Mouse (Mus musculus) granulocyte monocyte progenitor cell, adult 5-6 weeks (primary cell): ENCODE data around the gene Lefty1. TPM values are rescaled to one million over a fixed set of nuclear protein-coding genes. Genes with fewer than 3 reads are reported as not detected.
"Not testable (repeated sequence)": the region's sequence is repeated elsewhere in the genome, so short reads cannot be mapped to it uniquely, and the experiment has no call there.

Source experiments
- ATAC-seq: replicated peaks from 2 replicates; pipeline ENCODE4 v1.8.0; 2016; ENCODE audit warnings: mild to moderate bottlenecking, moderate TSS enrichment, inconsistent platforms; ENCODE audit not compliant: poor library complexity, severe bottlenecking
- total RNA-seq, 2 experiments: library from RNA; stranded (forward) in 1 of 2; stranded (reverse) in 1 of 2; fragments of 200-712, 200-1000 nt in 1 of 2; fragments of >200 nt in 1 of 2; fragmentation: Nextera tagmentation in 1 of 2; gene quantifications; 2 replicates each; pipeline ENCODE4 v1.2.3; 2014 to 2017

The Lefty1 gene
- total RNA-seq, 2 experiments from 2014 or later, result not detected

DNA sequence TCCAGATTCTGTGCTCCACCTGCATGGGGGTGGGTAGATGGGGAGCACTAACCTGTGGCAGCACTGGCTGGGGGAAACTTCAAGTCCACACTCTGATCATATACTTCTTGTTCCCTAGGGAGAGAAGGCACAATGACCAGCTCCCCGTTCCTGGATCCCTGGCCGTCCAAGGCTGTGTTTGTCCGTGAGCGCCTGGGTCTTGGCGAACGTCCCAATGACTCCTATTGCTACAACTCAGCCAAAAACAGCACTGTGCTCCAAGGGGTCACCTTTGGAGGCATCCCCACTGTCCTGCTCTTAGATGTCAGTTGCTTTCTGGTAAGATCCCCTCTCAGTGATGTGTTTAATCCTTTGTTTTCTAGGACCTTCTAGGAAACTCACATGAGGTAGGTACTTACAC lies 11.6 kb downstream of the Lefty1 start:
- ATAC-seq, result no peak

DNA sequence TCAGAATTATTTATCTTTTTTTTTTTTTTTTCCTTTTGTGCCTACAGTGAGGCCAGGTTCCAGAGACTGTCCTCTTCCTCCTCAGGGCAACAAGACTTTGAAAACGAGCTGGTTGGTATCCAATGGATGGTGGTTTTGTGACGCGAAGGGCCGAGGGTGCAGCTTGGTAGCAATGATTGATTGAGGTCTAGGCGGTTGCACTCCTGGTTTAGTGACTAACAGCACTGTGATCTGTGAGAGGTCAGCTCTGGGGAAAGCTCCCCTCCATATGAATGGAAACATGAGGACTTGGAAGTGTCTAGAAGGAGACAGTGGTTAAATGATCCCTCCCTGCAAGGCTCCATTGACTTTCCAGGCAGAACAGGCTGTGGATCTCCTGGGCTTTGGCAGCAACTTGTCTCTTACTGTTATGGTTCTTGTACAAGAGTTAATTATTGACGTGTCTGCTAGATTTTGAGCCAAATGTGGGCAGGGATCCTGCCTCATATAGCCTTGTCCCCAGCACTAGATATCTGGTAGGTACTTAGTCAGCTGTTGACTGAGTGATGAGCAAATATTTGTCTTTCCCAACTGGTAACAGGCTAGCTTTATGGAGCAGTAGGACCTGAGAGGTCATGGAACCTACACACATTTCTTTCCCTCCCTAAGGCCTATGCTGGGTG lies 17.4 kb downstream of the Lefty1 start:
- ATAC-seq, result no peak

DNA sequence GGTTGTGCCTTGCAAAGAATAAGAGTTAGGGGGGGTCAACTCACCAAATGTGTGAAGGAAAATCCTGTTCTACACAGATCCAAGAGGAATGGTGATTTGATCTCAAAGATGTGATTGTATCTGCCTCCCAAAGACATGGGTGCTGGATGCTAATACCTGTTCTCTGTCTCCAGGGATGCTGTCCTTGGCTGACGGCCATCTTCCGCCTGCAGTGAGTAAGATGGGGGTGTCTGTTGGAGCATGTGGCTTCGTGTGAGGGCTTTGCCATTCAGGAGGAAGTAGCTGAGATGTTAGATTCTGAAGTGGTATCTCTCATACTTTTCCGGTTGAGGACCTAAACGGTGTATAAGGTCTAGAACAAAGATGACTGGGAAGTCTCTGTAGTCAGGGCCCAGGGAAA lies 18.0 kb downstream of the Lefty1 start:
- ATAC-seq, result no peak

DNA sequence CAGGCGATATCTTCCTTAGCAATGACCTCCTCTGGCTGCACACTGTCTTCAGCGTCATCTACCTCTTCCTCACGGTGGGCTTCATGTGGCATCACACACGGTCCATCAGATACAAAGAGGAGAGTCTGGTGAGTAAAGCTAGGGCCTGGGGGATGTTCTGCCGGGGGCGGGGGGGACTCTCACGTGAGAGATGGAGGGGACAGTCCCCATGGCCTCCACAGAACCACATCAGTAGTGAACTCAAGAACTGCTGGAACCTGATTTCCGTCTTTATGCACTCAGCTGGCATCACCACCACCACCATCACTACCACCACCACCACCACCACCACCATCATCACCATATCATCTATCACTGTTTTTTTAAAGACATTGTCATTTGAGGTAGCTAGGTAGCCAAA lies 21.6 kb downstream of the Lefty1 start:
- ATAC-seq, result no peak

DNA sequence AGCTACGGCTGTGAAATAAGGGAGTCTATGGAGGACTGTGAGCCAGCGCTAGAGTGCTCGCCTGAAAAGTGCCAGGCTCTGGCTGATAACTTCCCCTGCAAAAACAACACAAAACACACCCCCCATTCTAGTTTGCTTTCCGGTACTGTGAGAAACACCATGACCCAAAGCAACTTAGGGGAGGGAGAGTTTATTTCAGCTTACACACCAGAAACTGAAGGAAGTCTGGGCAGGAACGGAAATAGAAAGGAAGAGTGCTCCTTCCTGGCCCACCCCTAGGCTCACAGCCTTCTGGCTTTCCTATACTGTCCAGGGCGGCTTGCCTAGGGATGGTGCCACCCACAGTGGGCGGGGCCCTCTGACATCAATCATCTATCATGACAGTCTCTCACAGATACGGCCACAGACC lies 22.2 kb downstream of the Lefty1 start:
- peak; percentile 67 for ATAC-seq

DNA sequence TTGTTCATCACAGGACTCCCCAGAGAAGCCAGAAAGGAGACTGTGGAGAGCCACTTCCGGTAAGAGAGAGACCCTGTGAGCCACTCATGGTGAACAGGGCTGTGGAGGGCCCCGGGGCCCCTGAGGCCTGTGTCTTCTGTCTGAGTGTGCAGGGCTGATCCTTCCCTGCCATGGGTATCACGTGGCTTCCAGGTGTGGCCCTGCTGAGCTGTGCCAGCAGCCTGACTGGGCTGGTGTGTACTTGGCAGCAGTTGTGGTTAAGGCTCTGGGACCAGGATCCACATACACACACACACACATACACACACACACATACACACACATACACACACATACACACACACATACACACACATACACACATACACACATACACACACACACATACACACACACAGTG lies 23.2 kb downstream of the Lefty1 start:
- ATAC-seq, result no peak

DNA sequence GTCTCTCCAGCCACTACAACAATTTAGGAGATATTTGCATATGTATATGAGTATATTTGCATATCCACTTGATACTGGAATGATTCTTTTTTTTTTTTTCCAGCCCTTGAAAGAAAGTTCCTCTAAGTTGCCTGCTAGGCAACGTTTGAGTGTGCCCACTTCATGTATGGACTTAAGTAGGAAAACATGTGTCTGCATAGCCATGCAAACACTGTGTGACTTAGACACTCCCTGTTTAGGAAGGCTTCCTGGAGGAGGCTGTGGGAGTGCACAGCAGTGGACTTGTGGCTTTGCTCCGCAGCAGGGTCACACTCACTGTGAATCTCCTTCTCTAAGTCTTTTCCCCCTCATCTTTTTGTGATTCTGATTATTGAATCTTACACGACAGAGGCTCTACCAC lies 24.0 kb downstream of the Lefty1 start:
- no peak for ATAC-seq

DNA sequence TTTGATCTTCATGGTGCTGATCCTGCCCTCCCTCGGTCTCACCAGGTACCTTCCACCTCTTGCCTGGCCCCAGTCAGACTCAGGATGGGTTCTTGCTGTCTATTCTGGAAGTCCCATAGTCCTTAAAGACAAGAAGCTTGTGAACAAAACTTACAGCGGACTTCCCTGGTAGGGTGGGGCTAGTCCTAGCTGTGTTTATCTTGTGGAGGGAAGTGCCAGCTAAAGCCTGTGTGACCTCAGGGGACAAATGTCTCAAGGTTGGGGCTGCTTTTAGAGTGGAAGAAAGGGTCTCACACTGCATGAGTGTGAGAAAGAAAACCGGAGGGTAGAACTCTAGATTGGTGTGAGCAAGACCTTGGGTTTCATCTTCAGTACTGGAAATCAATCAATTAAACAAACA lies 31.0 kb downstream of the Lefty1 start:
- no peak for ATAC-seq

DNA sequence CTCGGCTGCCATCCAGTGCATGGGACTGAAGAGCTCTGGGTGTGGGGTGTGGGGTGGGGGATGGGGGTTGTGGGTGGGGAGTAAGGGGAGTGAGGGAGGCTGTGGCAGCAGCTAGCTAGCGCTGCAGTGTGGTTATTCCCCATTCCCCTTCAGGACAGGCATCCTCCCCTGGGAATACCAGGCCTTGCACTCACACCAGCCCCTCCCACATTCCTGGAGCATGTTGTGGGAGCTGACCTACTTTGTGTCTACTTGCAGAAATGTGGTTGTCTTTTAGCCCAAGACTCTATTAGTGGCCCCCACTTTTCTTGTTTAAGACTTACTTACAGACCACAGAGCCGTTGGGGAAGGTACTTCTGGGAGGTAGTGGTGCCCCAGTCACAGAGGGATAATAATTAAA lies 31.7 kb downstream of the Lefty1 start:
- no peak for ATAC-seq

DNA sequence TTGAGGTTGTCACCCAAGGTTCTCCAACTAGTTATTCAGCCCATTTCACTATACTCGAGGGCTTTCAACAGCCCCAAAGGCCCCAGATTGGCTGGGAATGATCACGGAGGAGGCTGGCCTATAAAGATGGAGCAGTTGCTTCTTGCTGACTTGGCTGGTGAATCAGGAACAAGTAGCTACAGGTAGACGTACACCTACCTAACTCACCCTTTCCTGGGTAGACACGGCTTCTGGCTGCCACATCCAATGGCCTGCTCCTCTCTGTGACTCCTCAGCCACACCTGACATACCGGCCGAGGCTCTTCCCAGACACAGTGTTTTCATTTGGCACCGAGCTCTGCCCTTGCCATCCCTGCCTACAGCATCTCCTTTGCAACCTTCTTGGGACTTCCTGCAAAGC lies 32.4 kb downstream of the Lefty1 start:
- no peak for ATAC-seq

DNA sequence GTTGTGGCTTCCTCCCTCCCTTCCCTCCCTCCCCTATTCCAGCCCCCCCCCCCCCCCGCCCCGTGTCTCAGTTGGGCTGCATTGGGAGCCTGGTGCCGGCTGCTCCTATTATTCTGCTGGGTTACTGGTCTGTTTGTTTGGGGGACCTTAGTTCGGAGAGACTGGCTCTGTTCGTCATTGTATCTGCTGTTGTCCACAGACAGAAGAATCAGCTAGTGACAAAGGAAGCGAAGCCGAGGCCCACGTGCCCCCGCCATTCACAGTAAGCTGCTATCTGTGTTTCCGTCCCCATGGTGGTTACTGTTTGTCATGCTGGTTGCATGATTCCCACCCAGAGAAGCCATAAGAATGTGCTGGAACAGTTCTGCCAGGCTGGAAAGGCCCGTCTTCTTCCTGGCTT lies 38.1 kb downstream of the Lefty1 start:
- ATAC-seq, result no peak

DNA sequence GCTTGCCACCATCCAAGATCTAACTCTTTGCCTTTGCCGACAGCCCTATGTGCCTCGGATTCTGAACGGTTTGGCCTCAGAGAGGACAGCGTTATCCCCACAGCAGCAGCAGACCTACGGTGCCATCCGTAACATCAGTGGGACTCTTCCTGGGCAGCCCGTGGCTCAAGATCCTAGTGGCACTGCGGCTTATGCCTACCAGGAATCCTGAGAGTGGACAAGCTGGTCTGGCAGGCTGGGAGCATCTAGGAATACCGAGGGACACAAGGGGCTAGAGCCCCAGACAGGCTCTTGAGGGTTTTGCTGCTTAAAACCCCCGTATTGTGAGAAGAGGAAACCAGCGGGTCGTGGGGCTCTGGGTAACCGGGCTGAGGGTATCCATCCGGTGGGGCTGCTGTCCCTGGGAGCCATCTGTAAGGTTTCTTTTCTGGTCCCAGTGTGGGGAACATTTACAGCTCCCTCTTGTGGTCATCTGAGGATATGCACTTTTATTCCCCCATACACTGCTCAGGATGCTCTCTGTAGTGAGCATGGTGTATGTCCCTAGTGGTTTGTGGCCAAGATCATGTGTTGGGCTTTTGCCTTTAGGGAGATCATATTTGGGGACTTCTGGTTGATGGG lies 39.4 kb downstream of the Lefty1 start:
- ATAC-seq, result peak; percentile 72

DNA sequence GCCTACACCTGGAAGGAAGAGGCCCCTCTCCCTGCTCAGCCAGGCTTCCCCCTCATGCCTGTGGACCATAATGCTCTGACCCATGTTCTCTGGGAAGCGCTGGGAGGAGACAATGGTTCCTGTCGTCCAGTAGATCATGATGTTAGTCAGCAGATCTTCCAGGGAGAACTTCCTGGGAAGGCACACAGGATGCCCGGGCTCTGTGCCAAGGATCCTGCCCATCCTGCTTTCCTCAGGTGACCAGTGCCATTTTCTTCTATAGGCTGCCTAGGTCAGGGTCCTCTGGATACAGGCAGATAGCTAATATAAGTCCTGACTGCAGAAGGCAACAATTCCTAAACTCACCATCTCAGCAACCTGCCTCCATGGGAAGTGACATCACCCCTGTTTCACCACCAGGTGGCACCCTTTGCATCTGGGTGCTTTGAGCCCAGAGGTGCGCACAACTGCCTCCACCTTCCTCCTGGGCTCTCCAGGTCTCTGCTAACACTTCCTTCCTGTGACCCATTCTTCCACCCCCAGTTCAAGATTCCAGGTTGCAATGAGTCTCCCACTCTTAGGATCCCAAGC lies 41.4 kb downstream of the Lefty1 start:
- ATAC-seq, result peak; percentile 47

DNA sequence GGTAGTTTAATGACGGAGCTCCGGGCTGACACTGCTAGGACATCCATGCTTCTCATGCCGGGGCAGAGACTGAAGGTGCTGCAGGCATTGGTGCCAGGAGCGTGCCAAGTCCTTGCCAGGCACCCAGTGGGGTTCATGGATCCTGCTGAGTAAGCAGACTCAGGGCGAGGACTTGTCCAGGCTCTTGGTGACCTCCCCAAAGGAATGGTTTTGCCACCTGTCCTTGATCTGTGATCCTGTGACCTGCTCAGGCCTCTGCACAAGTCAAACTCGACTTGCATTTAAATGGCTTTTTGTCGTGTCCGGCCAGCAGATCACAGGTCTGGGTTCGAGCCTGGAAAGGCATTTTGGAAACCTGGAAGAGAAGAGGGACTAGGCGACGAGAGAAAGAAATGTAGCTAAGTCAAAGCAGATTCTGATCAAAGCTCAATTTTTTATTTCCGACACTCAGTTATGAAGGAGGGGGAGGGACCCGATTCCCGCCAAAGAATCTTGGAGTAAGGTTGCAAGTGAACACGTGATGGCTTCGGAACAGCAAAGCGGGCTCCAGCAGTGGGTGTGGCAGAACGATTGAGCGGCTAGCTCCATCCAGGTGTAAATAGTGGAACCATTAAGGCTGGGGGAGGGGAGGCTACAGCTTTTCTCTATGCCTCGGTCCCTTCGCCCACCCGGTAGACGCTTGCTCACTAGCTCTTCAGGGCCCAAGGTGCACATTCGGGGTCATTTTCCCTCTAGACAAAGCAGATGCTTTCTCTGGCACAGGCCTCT lies 44.8 kb downstream of the Lefty1 start:
- no peak for ATAC-seq

DNA sequence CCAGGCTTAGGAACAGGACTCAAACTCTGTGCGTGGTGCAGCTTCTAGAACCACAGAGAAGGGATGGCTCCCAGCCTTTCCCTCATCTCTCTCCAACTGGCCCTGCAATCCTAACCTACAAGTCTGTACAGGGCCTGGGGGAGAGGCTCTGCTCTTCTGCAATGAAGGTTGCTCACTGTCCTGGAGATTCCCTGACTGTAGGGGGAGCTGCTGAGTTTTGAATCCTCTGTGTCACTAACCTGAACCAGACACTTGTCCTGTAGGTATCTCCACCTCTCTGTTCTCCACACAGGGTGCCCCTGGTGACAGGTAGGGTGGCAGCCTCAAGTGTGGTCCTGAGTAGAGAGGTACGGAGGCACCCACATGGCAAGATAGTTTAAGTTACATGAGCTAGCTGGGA lies 45.6 kb downstream of the Lefty1 start:
- ATAC-seq, result peak; percentile 68

DNA sequence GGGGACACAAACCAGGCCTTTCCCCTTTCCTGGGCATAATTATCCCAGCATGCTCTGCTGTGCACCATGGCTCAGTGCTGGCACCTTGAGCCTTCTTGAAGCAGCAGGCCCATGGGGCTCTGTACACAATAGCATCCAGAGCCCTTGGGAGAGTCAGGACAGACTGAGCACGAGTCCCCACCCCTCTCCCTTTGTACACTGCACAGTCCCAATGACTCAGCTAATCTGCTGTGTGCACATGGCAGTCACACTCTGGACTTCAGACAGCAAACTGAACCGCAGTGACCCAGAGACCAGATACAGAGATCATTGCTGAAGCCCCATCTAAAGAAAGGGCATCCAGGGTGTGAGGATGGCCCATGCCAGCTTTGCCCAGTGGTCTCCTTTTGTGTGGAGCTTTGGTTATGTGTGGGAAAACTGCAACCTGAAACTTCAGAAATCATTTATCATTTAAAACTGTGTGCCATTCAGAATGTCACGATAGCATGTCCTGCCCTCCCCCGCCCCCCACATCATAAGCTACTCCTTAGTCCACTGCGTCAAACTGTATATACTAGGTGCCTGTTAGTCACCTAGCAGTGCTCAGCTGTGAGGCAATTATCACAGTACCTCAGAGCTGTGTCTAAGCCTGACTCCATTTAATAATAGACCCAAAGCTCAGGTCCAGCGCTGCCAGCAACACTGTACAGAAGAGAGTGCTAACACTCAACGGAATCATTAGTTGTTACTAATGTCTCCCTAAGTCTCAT lies 46.6 kb downstream of the Lefty1 start:
- not testable (repeated sequence) for ATAC-seq

DNA sequence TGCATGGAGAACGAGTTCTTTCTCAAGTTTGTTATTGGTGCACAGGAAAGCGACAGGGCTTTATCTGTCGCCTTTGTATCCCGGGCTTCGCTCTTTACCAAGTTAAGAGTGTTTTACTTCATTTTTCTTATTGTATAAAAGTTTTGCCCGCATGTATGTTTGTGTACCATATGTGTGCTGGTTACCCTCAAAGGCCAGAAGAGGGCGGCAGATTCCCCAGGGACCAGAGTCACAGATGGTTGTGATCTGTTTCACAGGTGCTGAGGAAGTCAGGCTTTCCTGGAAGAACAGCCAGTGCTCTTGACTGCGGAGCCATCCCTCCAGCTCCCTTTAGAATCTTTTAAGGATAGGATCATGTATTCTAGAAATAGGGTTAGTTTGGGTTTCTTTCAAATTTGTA lies 51.9 kb downstream of the Lefty1 start:
- ATAC-seq, result no peak

DNA sequence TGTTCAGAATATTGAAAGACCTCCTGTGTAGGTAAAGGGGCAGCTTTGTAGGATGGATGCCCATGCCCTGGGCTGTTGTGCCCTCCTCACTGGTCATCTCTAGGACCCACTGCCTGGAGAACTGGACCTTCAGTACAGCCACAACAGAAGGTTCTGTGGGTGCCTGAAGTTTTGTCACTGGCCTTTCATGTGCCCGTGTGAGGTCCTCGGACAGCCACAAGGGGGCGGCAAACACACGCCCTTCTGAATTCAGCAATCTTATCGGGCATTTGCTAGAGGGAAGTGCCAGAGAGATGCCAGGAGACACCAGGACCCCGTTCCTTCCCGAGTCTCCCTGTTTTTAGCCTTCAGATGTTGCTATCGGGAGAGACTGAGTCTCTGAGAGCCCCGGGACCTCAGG lies 52.9 kb downstream of the Lefty1 start:
- peak; percentile 84 for ATAC-seq
